Mouse (Mus musculus): ENCODE measurements around the gene V1rd19.

- TF ChIP-seq POLR2A (IDR thresholded peaks at IDR 0.05; ENCODE audit: insufficient read depth, low read depth, low read length) (no peak), CTCF (IDR thresholded peaks at IDR 0.05; ENCODE audit: insufficient read depth, low read depth, low read length) (no peak)
Observed at GRCm38 (mm10) chr7:24001391-24001790, at the start of gene V1rd19.
